In the genomic region with DNA sequence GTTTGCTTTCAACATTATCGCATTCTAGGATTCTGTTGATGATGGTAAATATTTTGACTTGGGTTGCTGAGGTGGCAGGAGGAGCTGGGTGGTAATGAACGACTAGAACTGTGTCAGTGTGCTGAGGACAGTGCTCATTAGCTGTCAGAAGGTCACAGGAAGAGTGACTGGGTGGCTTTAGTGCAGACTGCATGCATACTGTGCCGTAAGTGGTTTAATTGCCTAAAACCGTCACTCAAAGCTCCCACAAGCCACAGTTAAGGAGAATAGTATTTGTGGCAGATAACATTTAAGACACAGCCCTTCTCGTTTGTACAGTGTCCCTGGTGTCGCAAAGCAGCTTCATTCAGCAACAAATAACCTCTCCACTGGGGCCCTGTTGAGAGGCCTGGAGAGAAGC, we compare ENCODE assay signal across 21 mouse cellular contexts.
A peak's percentile ranks its signal among the peaks of the same experiment; 100 is the strongest.
DNase-seq lines count a peak whose midpoint lies in the region; ATAC-seq and TF ChIP-seq lines count a peak whose summit lies in the region.
"Had no signal": no experiment of that assay in that cellular context is flagged by ENCODE, and none has a peak within 500 bp of the region (broad histone marks: within the 10 kb centered on the region; RNA-seq: fewer than 3 reads in every experiment).

No protein-coding gene starts in this region.

- H3K4me3 ChIP-seq in heart, embryonic 12.5 days: no peak overlapping the region
- H3K4me3 ChIP-seq in hindbrain, embryonic 13.5 days: no peak overlapping the region
- no peak overlapping the region for H3K4me3 ChIP-seq in hindbrain, embryonic 16.5 days (ENCODE audit: low read length)
- no peak overlapping the region for H3K4me3 ChIP-seq in kidney, embryonic 16.5 days (ENCODE audit: low read length)
- H3K4me3 ChIP-seq: erythroblast, embryonic 14.5 days; liver, embryonic 12.5 days; midbrain, embryonic 12.5 days; neural tube, embryonic 12.5 days had no signal

- H3K4me1 ChIP-seq in heart, embryonic 12.5 days (replicated peaks): peaks cover 48% of the 10 kb centered on the region
- H3K4me1 ChIP-seq in hindbrain, embryonic 13.5 days (replicated peaks): peaks cover 27% of the 10 kb centered on the region
- peaks cover 13% of the 10 kb centered on the region for H3K4me1 ChIP-seq in hindbrain, embryonic 16.5 days (ENCODE audit: control insufficient read depth, insufficient read depth, low read depth, low read length)
- peaks cover 17% of the 10 kb centered on the region for H3K4me1 ChIP-seq in kidney, embryonic 16.5 days (ENCODE audit: insufficient read depth, low read length)
- H3K4me1 ChIP-seq: neural tube, embryonic 12.5 days had no signal

- intact Hi-C loops in heart, postnatal 36 days (cut with DNase I): no loop called here

- no peak overlapping the region for H3K4me2 ChIP-seq in heart, embryonic 12.5 days
- H3K4me2 ChIP-seq in hindbrain, embryonic 13.5 days: no peak overlapping the region
- no peak overlapping the region for H3K4me2 ChIP-seq in hindbrain, embryonic 16.5 days (ENCODE audit: low read length)
- no peak overlapping the region for H3K4me2 ChIP-seq in kidney, embryonic 16.5 days (replicated peaks; ENCODE audit: low read depth, low read length)
- H3K4me2 ChIP-seq: liver, embryonic 12.5 days; lung, embryonic 14.5 days; midbrain, embryonic 12.5 days; neural tube, embryonic 12.5 days had no signal

- H3K36me3 ChIP-seq in heart, embryonic 12.5 days: peaks cover 33% of the 10 kb centered on the region
- peaks cover 23% of the 10 kb centered on the region for H3K36me3 ChIP-seq in hindbrain, embryonic 13.5 days
- no peaks in the 10 kb centered on the region for H3K36me3 ChIP-seq in hindbrain, embryonic 16.5 days (ENCODE audit: control insufficient read depth, insufficient read depth, low read length)
- H3K36me3 ChIP-seq in kidney, embryonic 16.5 days (ENCODE audit: insufficient read depth, low read length): peaks cover 17% of the 10 kb centered on the region; the same call in 1 of the 2 replicates

- H3K27me3 ChIP-seq in heart, embryonic 12.5 days (replicated peaks): no peaks in the 10 kb centered on the region
- H3K27me3 ChIP-seq in hindbrain, embryonic 13.5 days: no peaks in the 10 kb centered on the region
- no peaks in the 10 kb centered on the region for H3K27me3 ChIP-seq in hindbrain, embryonic 16.5 days (replicated peaks; ENCODE audit: control insufficient read depth, insufficient read depth, low read length)
- H3K27me3 ChIP-seq in kidney, embryonic 16.5 days (ENCODE audit: insufficient read depth, low read length): no peaks in the 10 kb centered on the region
- H3K27me3 ChIP-seq: liver, embryonic 12.5 days; midbrain, embryonic 12.5 days; neural tube, embryonic 12.5 days had no signal

- H3K9ac ChIP-seq in heart, embryonic 12.5 days: no peak overlapping the region
- no peak overlapping the region for H3K9ac ChIP-seq in hindbrain, embryonic 13.5 days
- no peak overlapping the region for H3K9ac ChIP-seq in hindbrain, embryonic 16.5 days (ENCODE audit: low read depth, low read length)
- no peak overlapping the region for H3K9ac ChIP-seq in kidney, embryonic 16.5 days (replicated peaks; ENCODE audit: low read length)
- H3K9ac ChIP-seq: liver, embryonic 12.5 days; lung, embryonic 14.5 days; midbrain, embryonic 12.5 days; neural tube, embryonic 12.5 days had no signal

- no peak for TF ChIP-seq CTCF in brain, embryonic 14.5 days (IDR thresholded peaks at IDR 0.05; ENCODE audit: borderline replicate concordance, extremely low read depth, insufficient read depth, insufficient read length)

- no peak for DNase-seq in heart, postnatal 36 days
- DNase-seq in 416B (ENCODE audit: low read depth): peak; percentile 66
- peak; percentile 65 for DNase-seq in brain, embryonic 14.5 days (ENCODE audit: low read depth)
- DNase-seq: adrenal gland, postnatal 10 days; cerebellum, adult 9-11 months; gastrocnemius, postnatal 25 days; kidney, adult 8-10 months; kidney, postnatal 25 days; lung, embryonic 14.5 days; lung, postnatal 36 days; right cerebral cortex, postnatal 14 days; spleen, adult 18-20 months; thymus, postnatal 25 days had no signal

- no peaks in the 10 kb centered on the region for H3K9me3 ChIP-seq in heart, embryonic 12.5 days (replicated peaks)
- H3K9me3 ChIP-seq in hindbrain, embryonic 13.5 days: no peaks in the 10 kb centered on the region
- no peaks in the 10 kb centered on the region for H3K9me3 ChIP-seq in hindbrain, embryonic 16.5 days (ENCODE audit: control insufficient read depth, low read length)
- H3K9me3 ChIP-seq in kidney, embryonic 16.5 days (ENCODE audit: low read length): no peaks in the 10 kb centered on the region
- H3K9me3 ChIP-seq: liver, embryonic 12.5 days; midbrain, embryonic 12.5 days; neural tube, embryonic 12.5 days had no signal

- peak overlapping the region; percentile 42 for H3K27ac ChIP-seq in heart, embryonic 12.5 days (ENCODE audit: poor library complexity, severe bottlenecking)
- H3K27ac ChIP-seq in hindbrain, embryonic 13.5 days: peak overlapping the region; percentile 30; the same call in 1 of the 2 replicates
- H3K27ac ChIP-seq in hindbrain, embryonic 16.5 days (ENCODE audit: low read depth, low read length): no peak overlapping the region
- H3K27ac ChIP-seq in kidney, embryonic 16.5 days (ENCODE audit: low read length): no peak overlapping the region
- H3K27ac ChIP-seq: liver, embryonic 12.5 days; midbrain, embryonic 12.5 days; neural tube, embryonic 12.5 days had no signal

- no peak for ATAC-seq in heart, embryonic 12.5 days (ENCODE audit: insufficient number of reproducible peaks, low FRiP score)
- ATAC-seq in hindbrain, embryonic 13.5 days (ENCODE audit: low FRiP score): no peak
- ATAC-seq in hindbrain, embryonic 16.5 days: no peak
- no peak for ATAC-seq in kidney, embryonic 16.5 days (ENCODE audit: low FRiP score, low TSS enrichment)
- ATAC-seq: liver, embryonic 12.5 days had no signal

- no peak for TF ChIP-seq POLR2A in brain, embryonic 14.5 days (IDR thresholded peaks at IDR 0.05; ENCODE audit: borderline replicate concordance, extremely low read depth, insufficient read depth, insufficient read length, poor library complexity, severe bottlenecking)

- WGBS in heart, embryonic 12.5 days: 42% methylated on average over 6 of the region's 6 CpGs
- 68% methylated on average over 6 of the region's 6 CpGs for WGBS in hindbrain, embryonic 13.5 days
- 57% methylated on average over 6 of the region's 6 CpGs for WGBS in hindbrain, embryonic 16.5 days
- 55% methylated on average over 6 of the region's 6 CpGs for WGBS in kidney, embryonic 16.5 days

Comparison
In these comparisons a context has a peak if more than half of its experiments do, and no peak if none do; other contexts are left out.
1. H3K27ac ChIP-seq: peak in heart, embryonic 12.5 days (single experiment) and hindbrain, embryonic 13.5 days (single experiment); none in hindbrain, embryonic 16.5 days (single experiment) and kidney, embryonic 16.5 days (single experiment).
2. DNase-seq: peak in 416B (single experiment) and brain, embryonic 14.5 days (single experiment); none in heart, postnatal 36 days (0 of 2).